Mouse (Mus musculus) CD4-positive, CD25-positive, alpha-beta regulatory T cell, adult 2 months (primary cell): ENCODE data around the gene Tceanc.
A peak's percentile ranks its signal among the peaks of the same experiment; 100 is the strongest.

Experiments
- DNase-seq: peaks from one replicate; pipeline ENCODE4 v3.0.0-alpha.2; 2012; ENCODE audit warnings: low read depth, low spot score

Tceanc gene

GRCm38 (mm10) chrX:166495052-166495451, 23.3 kb downstream of the Tceanc start:
- DNase-seq, result no peak

GRCm38 (mm10) chrX:166479365-166479983, 38.9 kb downstream of the Tceanc start, which contains the start of gene Rab9:
Gene Rab9, minus strand, starts transcription at chrX:166479867.
- peak; percentile 93 for DNase-seq

GRCm38 (mm10) chrX:166478631-166479364, 39.6 kb downstream of the Tceanc start:
- peak; percentile 36 for DNase-seq

GRCm38 (mm10) chrX:166477393-166477792, 41.0 kb downstream of the Tceanc start:
- no peak for DNase-seq

- DNase-seq, result no peak
Observed at GRCm38 (mm10) chrX:166472612-166473011, 45.8 kb downstream of the Tceanc start.

GRCm38 (mm10) chrX:166468321-166468720, 50.0 kb downstream of the Tceanc start:
- no peak for DNase-seq

- DNase-seq, result no peak
Observed at GRCm38 (mm10) chrX:166455525-166455924, 62.8 kb downstream of the Tceanc start.

- no peak for DNase-seq
Observed at GRCm38 (mm10) chrX:166454331-166454730, 64.0 kb downstream of the Tceanc start.

- DNase-seq, result no peak
Observed at GRCm38 (mm10) chrX:166453532-166453931, 64.8 kb downstream of the Tceanc start.
